In genomic region chr6:22064341-22064740, GRCm38 (mm10) we compare ENCODE assay signal across 13 mouse cellular contexts.
DNase-seq lines count a peak whose midpoint lies in the region; ATAC-seq and TF ChIP-seq lines count a peak whose summit lies in the region.
"Had no signal": no experiment of that assay in that cellular context is flagged by ENCODE, and none has a peak within 500 bp of the region (broad histone marks: within the 10 kb centered on the region; RNA-seq: fewer than 3 reads in every experiment).

No protein-coding gene starts in this region.

- H3K9me3 ChIP-seq in lung, embryonic 16.5 days (ENCODE audit: control insufficient read depth, low read length) = no peaks in the 10 kb centered on the region
- no peaks in the 10 kb centered on the region for H3K9me3 ChIP-seq in hindbrain, embryonic 16.5 days (ENCODE audit: control insufficient read depth, low read length)
- H3K9me3 ChIP-seq: heart, embryonic 15.5 days; limb, embryonic 13.5 days had no signal

- ATAC-seq in lung, embryonic 16.5 days (ENCODE audit: low read depth) = peak; percentile 74
- ATAC-seq in hindbrain, embryonic 16.5 days = no peak

- no peaks in the 10 kb centered on the region for H3K36me3 ChIP-seq in lung, embryonic 16.5 days (ENCODE audit: control insufficient read depth, insufficient read depth, low read length)
- no peaks in the 10 kb centered on the region for H3K36me3 ChIP-seq in hindbrain, embryonic 16.5 days (ENCODE audit: control insufficient read depth, insufficient read depth, low read length)
- H3K36me3 ChIP-seq: heart, embryonic 15.5 days had no signal

- H3K4me1 ChIP-seq in lung, embryonic 16.5 days (replicated peaks; ENCODE audit: control insufficient read depth, insufficient read depth, low read length) = 0 out of 2 replicates have a peak, but pooled peaks cover 4% of the 10 kb centered on the region
- no peaks in the 10 kb centered on the region for H3K4me1 ChIP-seq in lung, adult 2 months (ENCODE audit: control insufficient read depth, insufficient read depth, low read length)
- H3K4me1 ChIP-seq in hindbrain, embryonic 16.5 days (ENCODE audit: control insufficient read depth, insufficient read depth, low read depth, low read length) = no peaks in the 10 kb centered on the region
- H3K4me1 ChIP-seq: heart, embryonic 15.5 days; limb, embryonic 13.5 days had no signal

- no peak for DNase-seq in lung, adult 2 months
- DNase-seq in adrenal gland, postnatal 25 days = peak; percentile 35
- DNase-seq in heart, postnatal 36 days = peak; percentile 44 to 61
- peak; percentile 8 for DNase-seq in large intestine, adult 2 months (ENCODE audit: low read depth, low spot score)
- no peak for DNase-seq in layer of hippocampus, adult 9-11 months
- no peak for DNase-seq in cerebellum, adult 11-12 months
- DNase-seq: cerebellum, adult 18-20 months; right cerebral cortex, postnatal 14 days; thymus, adult 18-20 months had no signal

- WGBS in lung, embryonic 16.5 days = 48% methylated on average over 4 of the region's 4 CpGs
- WGBS in lung, adult 2 months = 54% methylated on average over 4 of the region's 4 CpGs
- 34% methylated on average over 4 of the region's 4 CpGs for WGBS in large intestine, adult 2 months
- WGBS in hindbrain, embryonic 16.5 days = 86% methylated on average over 4 of the region's 4 CpGs

- H3K4me3 ChIP-seq in lung, embryonic 16.5 days (ENCODE audit: low read length) = no peak overlapping the region
- no peak overlapping the region for H3K4me3 ChIP-seq in lung, adult 2 months (replicated peaks; ENCODE audit: extremely low read depth, low read depth, low read length)
- H3K4me3 ChIP-seq in hindbrain, embryonic 16.5 days (ENCODE audit: low read length) = no peak overlapping the region
- H3K4me3 ChIP-seq: heart, embryonic 15.5 days; limb, embryonic 13.5 days had no signal

- intact Hi-C loops in heart, postnatal 36 days (cut with DNase I) = no loop called here

- no peak for TF ChIP-seq POLR2A in lung, adult 2 months (IDR thresholded peaks at IDR 0.05; ENCODE audit: borderline replicate concordance, extremely low read depth, low read depth, low read length)

- no peak overlapping the region for H3K4me2 ChIP-seq in lung, embryonic 16.5 days (ENCODE audit: low read depth, low read length)
- no peak overlapping the region for H3K4me2 ChIP-seq in hindbrain, embryonic 16.5 days (ENCODE audit: low read length)
- H3K4me2 ChIP-seq: heart, embryonic 15.5 days; limb, embryonic 13.5 days had no signal

- TF ChIP-seq CTCF in lung, adult 2 months (IDR thresholded peaks at IDR 0.05; ENCODE audit: insufficient read depth, low read length) = no peak

- H3K27ac ChIP-seq in lung, embryonic 16.5 days (ENCODE audit: low read length) = no peak overlapping the region
- no peak overlapping the region for H3K27ac ChIP-seq in hindbrain, embryonic 16.5 days (ENCODE audit: low read depth, low read length)
- H3K27ac ChIP-seq: heart, embryonic 15.5 days; limb, embryonic 13.5 days had no signal

- H3K9ac ChIP-seq in lung, embryonic 16.5 days (ENCODE audit: low read length) = no peak overlapping the region
- H3K9ac ChIP-seq in hindbrain, embryonic 16.5 days (ENCODE audit: low read depth, low read length) = no peak overlapping the region
- H3K9ac ChIP-seq: heart, embryonic 15.5 days; limb, embryonic 13.5 days had no signal

- H3K27me3 ChIP-seq in lung, embryonic 16.5 days (ENCODE audit: control insufficient read depth, insufficient read depth, low read depth, low read length) = no peaks in the 10 kb centered on the region
- no peaks in the 10 kb centered on the region for H3K27me3 ChIP-seq in hindbrain, embryonic 16.5 days (replicated peaks; ENCODE audit: control insufficient read depth, insufficient read depth, low read length)
- H3K27me3 ChIP-seq: heart, embryonic 15.5 days; limb, embryonic 13.5 days had no signal

Comparison
In these comparisons a context has a peak if more than half of its experiments do, and no peak if none do; other contexts are left out.
1. DNase-seq: peak in adrenal gland, postnatal 25 days (single experiment), heart, postnatal 36 days (2 of 2) and large intestine, adult 2 months (single experiment); none in lung, adult 2 months (single experiment), layer of hippocampus, adult 9-11 months (single experiment) and cerebellum, adult 11-12 months (single experiment).